Mouse (Mus musculus): Measurements from ENCODE around the gene Plau. TPM values are rescaled to one million over a fixed set of nuclear protein-coding genes. Genes with fewer than 3 reads are reported as not detected.

The Plau gene
- polyA plus RNA-seq, 1 experiment from 2014 or later = 0.49 TPM

GRCm38 (mm10) chr14:20851776-20852175 is 15.3 kb downstream of the Plau start:
- no peak overlapping the region for H3K27ac ChIP-seq
- no peak for ATAC-seq

GRCm38 (mm10) chr14:20861152-20861551 is 24.7 kb downstream of the Plau start:
- H3K27me3 ChIP-seq (replicated peaks) = no peaks in the 10 kb centered on the region; the same call in 1 of the 2 replicates
- no peaks in the 10 kb centered on the region for H3K9me3 ChIP-seq (replicated peaks)
- H3K9ac ChIP-seq = no peak overlapping the region
- H3K4me3 ChIP-seq = no peak overlapping the region
- peaks cover 6% of the 10 kb centered on the region for H3K4me1 ChIP-seq
- H3K36me3 ChIP-seq = no peaks in the 10 kb centered on the region
- H3K27ac ChIP-seq = no peak overlapping the region
- no peak overlapping the region for H3K4me2 ChIP-seq
- ATAC-seq = no peak
- WGBS (ENCODE audit: insufficient replicate concordance) = 53% methylated on average over 2 of the region's 2 CpGs

More at GRCm38 (mm10) chr14:20851776-20852175, 15.3 kb downstream of the Plau start:
- H3K36me3 ChIP-seq = no peaks in the 10 kb centered on the region
- H3K4me2 ChIP-seq = no peak overlapping the region
- H3K9me3 ChIP-seq (replicated peaks) = no peaks in the 10 kb centered on the region
- H3K4me3 ChIP-seq = no peak overlapping the region
- no peak overlapping the region for H3K9ac ChIP-seq
- H3K27me3 ChIP-seq (replicated peaks) = peaks cover 10% of the 10 kb centered on the region; the same call in 1 of the 2 replicates
- no peaks in the 10 kb centered on the region for H3K4me1 ChIP-seq

GRCm38 (mm10) chr14:20861559-20861958 is 25.1 kb downstream of the Plau start:
- no peak overlapping the region for H3K4me2 ChIP-seq
- WGBS (ENCODE audit: insufficient replicate concordance) = 53% methylated on average over 5 of the region's 5 CpGs
- H3K27ac ChIP-seq = no peak overlapping the region
- H3K27me3 ChIP-seq (replicated peaks) = no peaks in the 10 kb centered on the region; the same call in 1 of the 2 replicates
- H3K9ac ChIP-seq = no peak overlapping the region
- no peak overlapping the region for H3K4me3 ChIP-seq
- H3K4me1 ChIP-seq = peaks cover 6% of the 10 kb centered on the region
- H3K36me3 ChIP-seq = no peaks in the 10 kb centered on the region
- ATAC-seq = no peak
- H3K9me3 ChIP-seq (replicated peaks) = no peaks in the 10 kb centered on the region

GRCm38 (mm10) chr14:20863306-20864065 is 27.0 kb downstream of the Plau start:
- no peak overlapping the region for H3K4me3 ChIP-seq
- no peak overlapping the region for H3K4me2 ChIP-seq
- WGBS (ENCODE audit: insufficient replicate concordance) = 67% methylated on average over 6 of the region's 6 CpGs
- no peaks in the 10 kb centered on the region; the same call in 1 of the 2 replicates for H3K27me3 ChIP-seq (replicated peaks)
- H3K4me1 ChIP-seq = peaks cover 6% of the 10 kb centered on the region
- H3K36me3 ChIP-seq = no peaks in the 10 kb centered on the region
- H3K9me3 ChIP-seq (replicated peaks) = no peaks in the 10 kb centered on the region
- no peak overlapping the region for H3K9ac ChIP-seq
- H3K27ac ChIP-seq = no peak overlapping the region
- ATAC-seq = no peak

GRCm38 (mm10) chr14:20864192-20864591 is 27.7 kb downstream of the Plau start:
- Histone ChIP-seq H3K27ac (no peak overlapping the region), H3K27me3 (replicated peaks) (no peaks in the 10 kb centered on the region; the same call in 1 of the 2 replicates), H3K9ac (no peak overlapping the region), H3K4me3 (no peak overlapping the region), H3K9me3 (replicated peaks) (no peaks in the 10 kb centered on the region), H3K4me2 (no peak overlapping the region), H3K4me1 (peaks cover 6% of the 10 kb centered on the region), H3K36me3 (no peaks in the 10 kb centered on the region)
- WGBS (ENCODE audit: insufficient replicate concordance) = 57% methylated on average over 4 of the region's 4 CpGs
- ATAC-seq = no peak

GRCm38 (mm10) chr14:20865604-20866003 is 29.1 kb downstream of the Plau start:
- H3K27ac ChIP-seq = no peak overlapping the region
- H3K9ac ChIP-seq = no peak overlapping the region
- no peak overlapping the region for H3K4me2 ChIP-seq
- no peaks in the 10 kb centered on the region for H3K36me3 ChIP-seq
- H3K4me1 ChIP-seq = peaks cover 6% of the 10 kb centered on the region
- WGBS (ENCODE audit: insufficient replicate concordance) = 80% methylated on average over 8 of the region's 8 CpGs
- no peaks in the 10 kb centered on the region; the same call in 1 of the 2 replicates for H3K27me3 ChIP-seq (replicated peaks)
- no peaks in the 10 kb centered on the region for H3K9me3 ChIP-seq (replicated peaks)
- H3K4me3 ChIP-seq = no peak overlapping the region
- no peak for ATAC-seq

- WGBS (ENCODE audit: insufficient replicate concordance) = 80% methylated on average over 7 of the region's 7 CpGs
- H3K4me1 ChIP-seq = peaks cover 2% of the 10 kb centered on the region
- H3K27ac ChIP-seq = no peak overlapping the region
- no peaks in the 10 kb centered on the region for H3K36me3 ChIP-seq
- ATAC-seq = no peak
- H3K4me2 ChIP-seq = no peak overlapping the region
- H3K27me3 ChIP-seq (replicated peaks) = no peaks in the 10 kb centered on the region; the same call in 1 of the 2 replicates
- H3K9me3 ChIP-seq (replicated peaks) = no peaks in the 10 kb centered on the region
- no peak overlapping the region for H3K9ac ChIP-seq
- H3K4me3 ChIP-seq = no peak overlapping the region
These were observed 29.9 kb downstream of the Plau start for GRCm38 (mm10) chr14:20866365-20866764.

GRCm38 (mm10) chr14:20870110-20870509 is 33.6 kb downstream of the Plau start:
- Histone ChIP-seq H3K4me3 (no peak overlapping the region), H3K27ac (no peak overlapping the region), H3K36me3 (no peaks in the 10 kb centered on the region), H3K4me2 (no peak overlapping the region), H3K9ac (no peak overlapping the region), H3K27me3 (replicated peaks) (no peaks in the 10 kb centered on the region; the same call in 1 of the 2 replicates), H3K9me3 (replicated peaks) (no peaks in the 10 kb centered on the region), H3K4me1 (peaks cover 13% of the 10 kb centered on the region)
- ATAC-seq = no peak
- WGBS (ENCODE audit: insufficient replicate concordance) = 87% methylated on average over 3 of the region's 3 CpGs

- Histone ChIP-seq H3K9ac (no peak overlapping the region), H3K36me3 (no peaks in the 10 kb centered on the region), H3K4me3 (no peak overlapping the region), H3K4me2 (no peak overlapping the region), H3K27me3 (replicated peaks) (no peaks in the 10 kb centered on the region; the same call in 1 of the 2 replicates), H3K27ac (no peak overlapping the region), H3K4me1 (peaks cover 13% of the 10 kb centered on the region), H3K9me3 (replicated peaks) (no peaks in the 10 kb centered on the region)
- 74% methylated on average over 1 of the region's 1 CpGs for WGBS (ENCODE audit: insufficient replicate concordance)
- no peak for ATAC-seq
These were observed 35.0 kb downstream of the Plau start for GRCm38 (mm10) chr14:20871495-20871894.

GRCm38 (mm10) chr14:20873307-20873706 is 36.8 kb downstream of the Plau start:
- peaks cover 13% of the 10 kb centered on the region for H3K4me1 ChIP-seq
- no peaks in the 10 kb centered on the region for H3K36me3 ChIP-seq
- peak overlapping the region; percentile 56 for H3K9ac ChIP-seq
- peak overlapping the region; percentile 55 for H3K4me2 ChIP-seq
- H3K27me3 ChIP-seq (replicated peaks) = no peaks in the 10 kb centered on the region
- no peaks in the 10 kb centered on the region for H3K9me3 ChIP-seq (replicated peaks)
- WGBS (ENCODE audit: insufficient replicate concordance) = 3% methylated on average over 8 of the region's 8 CpGs
- ATAC-seq = 0 out of 2 replicates have a peak, but pooled peaks have one; percentile 42
- no peak overlapping the region for H3K27ac ChIP-seq
- 0 out of 2 replicates have a peak overlapping the region, but pooled peaks have one; percentile 9 for H3K4me3 ChIP-seq

GRCm38 (mm10) chr14:20873931-20874330 is 37.5 kb downstream of the Plau start:
- ATAC-seq = peak; percentile 57
- 7% methylated on average over 6 of the region's 6 CpGs for WGBS (ENCODE audit: insufficient replicate concordance)
- Histone ChIP-seq H3K4me1 (peaks cover 13% of the 10 kb centered on the region), H3K9ac (peak overlapping the region; percentile 56), H3K27ac (0 out of 2 replicates have a peak overlapping the region, but pooled peaks have one; percentile 22), H3K36me3 (no peaks in the 10 kb centered on the region), H3K27me3 (replicated peaks) (no peaks in the 10 kb centered on the region), H3K9me3 (replicated peaks) (no peaks in the 10 kb centered on the region), H3K4me3 (0 out of 2 replicates have a peak overlapping the region, but pooled peaks have one; percentile 9), H3K4me2 (peak overlapping the region; percentile 55)

- WGBS (ENCODE audit: insufficient replicate concordance) = 21% methylated on average over 5 of the region's 5 CpGs
- peak overlapping the region; percentile 56 for H3K9ac ChIP-seq
- H3K4me1 ChIP-seq = peaks cover 33% of the 10 kb centered on the region
- H3K4me3 ChIP-seq = peak overlapping the region; percentile 43
- peak overlapping the region; percentile 70 for H3K4me2 ChIP-seq
- ATAC-seq = peak; percentile 74
- H3K27ac ChIP-seq = peak overlapping the region; percentile 84
- H3K27me3 ChIP-seq (replicated peaks) = no peaks in the 10 kb centered on the region
- H3K36me3 ChIP-seq = no peaks in the 10 kb centered on the region
- H3K9me3 ChIP-seq (replicated peaks) = no peaks in the 10 kb centered on the region
These were observed 48.2 kb downstream of the Plau start for GRCm38 (mm10) chr14:20884691-20885090.
